Mouse (Mus musculus) MEL (cell line): ENCODE data around the gene Fthl17a. TPM values are rescaled to one million over a fixed set of nuclear protein-coding genes. Genes with fewer than 3 reads are reported as not detected.

Experiments used
- DNase-seq: peaks from one replicate; pipeline ENCODE4 v3.0.0; 2011; ENCODE audit warnings: low read depth, low spot score
- H3K27ac ChIP-seq: 2 replicates; pipeline ENCODE4 v1.5.1; 2012; ENCODE audit warnings: low read depth, mild to moderate bottlenecking, control low read depth, low read length, moderate library complexity; ENCODE audit not compliant: control insufficient read depth
- H3K27me3 ChIP-seq, 2 experiments: fragments of 150-350 bp in 1 of 2; sonication (generic) in 1 of 2; 2 replicates each; pipeline ENCODE4 v1.6.1; 2012; ENCODE audit warnings: low read length in 2 of 2, mild to moderate bottlenecking in 2 of 2, improper control_type of control experiment in 1 of 2, moderate library complexity in 1 of 2; ENCODE audit not compliant: insufficient read depth in 2 of 2, control insufficient read depth in 1 of 2
- H3K36me3 ChIP-seq, 2 experiments: 2 replicates each; pipeline ENCODE4 v1.6.1; 2012 to 2014; ENCODE audit warnings: low read length in 2 of 2, improper control_type of control experiment in 1 of 2, inconsistent platforms in 1 of 2, mild to moderate bottlenecking in 1 of 2; ENCODE audit not compliant: insufficient read depth in 2 of 2, control insufficient read depth in 1 of 2
- H3K4me1 ChIP-seq, 2 experiments: fragments of 150-350 bp in 1 of 2; sonication (generic) in 1 of 2; 2 replicates each; pipeline ENCODE4 v1.6.1; 2012; ENCODE audit warnings: low read length in 2 of 2, improper control_type of control experiment in 1 of 2, mild to moderate bottlenecking in 1 of 2; ENCODE audit not compliant: insufficient read depth in 2 of 2, control insufficient read depth in 1 of 2
- H3K4me3 ChIP-seq, 2 experiments: fragments of 150-350 bp in 1 of 2; sonication (generic) in 1 of 2; 2 replicates each; pipeline ENCODE4 v1.5.1; 2012; ENCODE audit warnings: low read depth in 2 of 2, low read length in 2 of 2, mild to moderate bottlenecking in 2 of 2, moderate library complexity in 2 of 2, control low read depth in 1 of 2, improper control_type of control experiment in 1 of 2; ENCODE audit not compliant: control insufficient read depth in 1 of 2, insufficient read depth in 1 of 2
- H3K79me2 ChIP-seq: 2 replicates; pipeline ENCODE4 v1.6.1; 2012; ENCODE audit warnings: mild to moderate bottlenecking, low read length, moderate library complexity; ENCODE audit not compliant: control insufficient read depth, poor library complexity, insufficient read depth
- H3K9ac ChIP-seq: 2 replicates; pipeline ENCODE4 v1.6.1; 2012; ENCODE audit warnings: low read depth, mild to moderate bottlenecking, control low read depth, low read length, moderate library complexity; ENCODE audit not compliant: control insufficient read depth, poor library complexity, severe bottlenecking
- H3K9me3 ChIP-seq: fragments of 150-350 bp; sonication (generic); replicated peaks from 2 replicates; pipeline ENCODE4 v1.6.1; 2012; ENCODE audit warnings: mild to moderate bottlenecking, low read length, improper control_type of control experiment, moderate library complexity; ENCODE audit not compliant: insufficient read depth
- CHD1 ChIP-seq: IDR thresholded peaks from 2 replicates; pipeline ENCODE4 v1.6.1; 2012; ENCODE audit warnings: low read depth, mild to moderate bottlenecking, inconsistent platforms, low read length, improper control_type of control experiment
- CHD2 ChIP-seq: IDR thresholded peaks from 2 replicates; pipeline ENCODE4 v1.6.1; 2011; ENCODE audit warnings: low read length, improper control_type of control experiment
- E2F4 ChIP-seq: IDR thresholded peaks from 2 replicates; pipeline ENCODE4 v1.6.1; 2011; ENCODE audit warnings: low read depth, low read length, improper control_type of control experiment, borderline replicate concordance
- GABPA ChIP-seq: IDR thresholded peaks from 2 replicates; pipeline ENCODE4 v1.6.1; 2012; ENCODE audit warnings: low read depth, mild to moderate bottlenecking, inconsistent platforms, low read length, improper control_type of control experiment, moderate library complexity
- HCFC1 ChIP-seq: IDR thresholded peaks from 2 replicates; pipeline ENCODE4 v1.6.1; 2012; ENCODE audit warnings: low read depth, mild to moderate bottlenecking, inconsistent platforms, low read length, improper control_type of control experiment, moderate library complexity
- KAT2A ChIP-seq: conservative IDR thresholded peaks from 2 replicates; pipeline ENCODE4 v1.6.1; 2012; ENCODE audit warnings: low read depth, low read length, improper control_type of control experiment, inconsistent platforms
- MAX ChIP-seq: IDR thresholded peaks from 2 replicates; pipeline ENCODE4 v1.6.1; 2011; ENCODE audit warnings: low read length, improper control_type of control experiment
- MAZ ChIP-seq: IDR thresholded peaks from 2 replicates; pipeline ENCODE4 v1.6.1; 2012; ENCODE audit warnings: low read depth, mild to moderate bottlenecking, inconsistent platforms, low read length, improper control_type of control experiment
- MEF2A ChIP-seq: IDR thresholded peaks from 2 replicates; pipeline ENCODE4 v1.6.1; 2014; ENCODE audit warnings: low read depth, mild to moderate bottlenecking, inconsistent platforms, low read length, improper control_type of control experiment; ENCODE audit not compliant: poor library complexity, insufficient replicate concordance, severe bottlenecking; ENCODE audit errors: extremely low read depth
- MYC ChIP-seq: IDR thresholded peaks from 2 replicates; pipeline ENCODE4 v1.6.1; 2011; ENCODE audit warnings: low read depth, mild to moderate bottlenecking, low read length, improper control_type of control experiment, moderate library complexity
- NELFE ChIP-seq: IDR thresholded peaks from 2 replicates; pipeline ENCODE4 v1.6.1; 2011; ENCODE audit warnings: low read depth, low read length, improper control_type of control experiment
- RAD21 ChIP-seq: IDR thresholded peaks from 2 replicates; pipeline ENCODE4 v1.6.1; 2011; ENCODE audit warnings: mild to moderate bottlenecking, low read depth, low read length, improper control_type of control experiment
- RCOR1 ChIP-seq: IDR thresholded peaks from 2 replicates; pipeline ENCODE4 v1.6.1; 2012; ENCODE audit warnings: low read depth, mild to moderate bottlenecking, inconsistent platforms, low read length, improper control_type of control experiment
- SMC3 ChIP-seq: IDR thresholded peaks from 2 replicates; pipeline ENCODE4 v1.6.1; 2011; ENCODE audit warnings: low read depth, low read length, improper control_type of control experiment
- TAL1 ChIP-seq: IDR thresholded peaks from 2 replicates; pipeline ENCODE4 v1.6.1; 2012; ENCODE audit warnings: mild to moderate bottlenecking, inconsistent platforms, low read length, moderate library complexity, mixed read lengths
- TBP ChIP-seq: IDR thresholded peaks from 2 replicates; pipeline ENCODE4 v1.8.0; 2011; ENCODE audit warnings: low read depth, low read length, improper control_type of control experiment
- UBTF ChIP-seq: IDR thresholded peaks from 2 replicates; pipeline ENCODE4 v1.6.1; 2012; ENCODE audit warnings: low read depth, mild to moderate bottlenecking, inconsistent platforms, low read length, improper control_type of control experiment, moderate library complexity, borderline replicate concordance; ENCODE audit not compliant: insufficient read depth
- USF1 ChIP-seq: IDR thresholded peaks from 2 replicates; pipeline ENCODE4 v1.6.1; 2014; ENCODE audit warnings: low read depth, mild to moderate bottlenecking, inconsistent platforms, low read length, improper control_type of control experiment, moderate library complexity
- ZC3H11A ChIP-seq: IDR thresholded peaks from 2 replicates; pipeline ENCODE4 v1.6.1; 2012; ENCODE audit warnings: low read depth, mild to moderate bottlenecking, inconsistent platforms, low read length, improper control_type of control experiment
- ZKSCAN1 ChIP-seq: IDR thresholded peaks from 2 replicates; pipeline ENCODE4 v1.6.1; 2012; ENCODE audit warnings: low read depth, mild to moderate bottlenecking, inconsistent platforms, low read length, improper control_type of control experiment, moderate library complexity
- ZNF384 ChIP-seq: IDR thresholded peaks from 2 replicates; pipeline ENCODE4 v1.6.1; 2012; ENCODE audit warnings: low read depth, mild to moderate bottlenecking, inconsistent platforms, low read length, improper control_type of control experiment
- polyA plus RNA-seq, 2 experiments: library from polyadenylated mRNA; stranded (reverse) in 1 of 2; unstranded in 1 of 2; fragments of >175 nt in 1 of 2; fragments of >200 nt in 1 of 2; gene quantifications; 2 replicates each; pipeline versions ENCODE4 v1.2.1 to v1.2.4; 2012; ENCODE audit warnings: low replicate concordance in 2 of 2, low read depth in 1 of 2; ENCODE audit not compliant: insufficient read length in 2 of 2, insufficient read depth in 1 of 2, missing spikeins in 1 of 2
- total RNA-seq: library from RNA; depleted of rRNA; stranded (reverse); fragments of 300-350 nt; gene quantifications from 2 replicates; pipeline ENCODE4 v1.2.3, GENCODE M21; 2012

Fthl17a gene
- total and polyA plus RNA-seq, 3 experiments, result not detected

- TF ChIP-seq RAD21, result no peak
- no peak for TF ChIP-seq CHD2
- TF ChIP-seq TAL1, result no peak
- no peak for TF ChIP-seq NELFE
- TF ChIP-seq UBTF, result no peak
- TF ChIP-seq ZKSCAN1, result no peak
- TF ChIP-seq KAT2A, result no peak
- TF ChIP-seq MAZ, result no peak
- TF ChIP-seq E2F4, result no peak
- TF ChIP-seq MYC, result no peak
- TF ChIP-seq CHD1, result no peak
- no peak for TF ChIP-seq RCOR1
- no peak for TF ChIP-seq SMC3
- TF ChIP-seq, all 39 proteins: peak for 0
- Histone ChIP-seq H3K27ac (no peak overlapping the region), H3K79me2 (no peaks in the 10 kb centered on the region), H3K27me3 (no peaks in the 10 kb centered on the region), H3K9ac (no peak overlapping the region), H3K36me3 (no peaks in the 10 kb centered on the region), H3K9me3 (no peaks in the 10 kb centered on the region), H3K4me3 (no peak overlapping the region), H3K4me1 (no peaks in the 10 kb centered on the region)
- no peak for DNase-seq
Measured at GRCm38 (mm10) chrX:85294001-85294400, 44.5 kb downstream of the Fthl17a start.

GRCm38 (mm10) chrX:85304674-85305073 lies 55.2 kb downstream of the Fthl17a start:
- H3K27me3 ChIP-seq, result no peaks in the 10 kb centered on the region
- no peak overlapping the region for H3K9ac ChIP-seq
- H3K4me1 ChIP-seq, result no peaks in the 10 kb centered on the region
- no peak for DNase-seq
- no peak overlapping the region for H3K4me3 ChIP-seq
- H3K79me2 ChIP-seq, result no peaks in the 10 kb centered on the region
- no peak for TF ChIP-seq NELFE
- no peak for TF ChIP-seq ZC3H11A
- TF ChIP-seq SMC3, result no peak
- no peak for TF ChIP-seq UBTF
- no peak for TF ChIP-seq TBP
- no peak for TF ChIP-seq RAD21
- no peak for TF ChIP-seq HCFC1
- no peak for TF ChIP-seq USF1
- no peak for TF ChIP-seq RCOR1
- no peak for TF ChIP-seq MAX
- no peak for TF ChIP-seq GABPA
- TF ChIP-seq MEF2A, result no peak
- TF ChIP-seq ZNF384, result no peak
- TF ChIP-seq, all 39 proteins: peak for 0
- Histone ChIP-seq H3K9me3 (no peaks in the 10 kb centered on the region), H3K27ac (no peak overlapping the region), H3K36me3 (no peaks in the 10 kb centered on the region)
